Mouse (Mus musculus) G1E (cell line): ENCODE results near the gene Gm11639.

ENCODE experiments used
- CTCF ChIP-seq: IDR thresholded peaks from 2 replicates; pipeline ENCODE4 v1.5.1; 2012; ENCODE audit warnings: low read depth, low read length, inconsistent platforms, mixed read lengths
- GATA1 ChIP-seq: IDR thresholded peaks from 2 replicates; pipeline ENCODE4 v1.6.1; 2012; ENCODE audit warnings: borderline replicate concordance, low read length, inconsistent platforms, mixed read lengths
- POLR2AphosphoS5 ChIP-seq: IDR thresholded peaks from 2 replicates; pipeline ENCODE4 v1.6.1; 2012; ENCODE audit warnings: low read depth, low read length, inconsistent platforms; ENCODE audit not compliant: insufficient replicate concordance
- TAL1 ChIP-seq: conservative IDR thresholded peaks from 2 replicates; pipeline ENCODE4 v1.6.1; 2012; ENCODE audit warnings: low read depth, low read length, inconsistent platforms, mixed read lengths

GRCm38 (mm10) chr11:104972480-104972879 lies 287.0 kb downstream of the Gm11639 start:
- TF ChIP-seq CTCF, result no peak
- no peak for TF ChIP-seq TAL1
- no peak for TF ChIP-seq GATA1
- TF ChIP-seq POLR2AphosphoS5, result no peak
